Mouse (Mus musculus): Measurements from ENCODE around the gene Srp14.
A peak's percentile ranks its signal among the peaks of the same experiment; 100 is the strongest.

Gene Srp14

GRCm38 (mm10) chr2:118479550-118479909 lies at the start of gene Srp14:
Gene Srp14 (minus strand): TSS chr2:118479711.
- DNase-seq (ENCODE audit: low read depth, low spot score) = peak; percentile 94

- DNase-seq (ENCODE audit: low read depth, low spot score) = no peak
Observed at GRCm38 (mm10) chr2:118526545-118526944, 47.0 kb upstream of the Srp14 start.

- no peak for DNase-seq (ENCODE audit: low read depth, low spot score)
Observed at GRCm38 (mm10) chr2:118524811-118525210, 45.3 kb upstream of the Srp14 start.

GRCm38 (mm10) chr2:118523163-118523730 lies 43.7 kb upstream of the Srp14 start:
- no peak for DNase-seq (ENCODE audit: low read depth, low spot score)

GRCm38 (mm10) chr2:118522265-118522664 lies 42.8 kb upstream of the Srp14 start:
- no peak for DNase-seq (ENCODE audit: low read depth, low spot score)

- DNase-seq (ENCODE audit: low read depth, low spot score) = no peak
Observed at GRCm38 (mm10) chr2:118520042-118520933, 40.8 kb upstream of the Srp14 start.

GRCm38 (mm10) chr2:118512418-118513377 lies 33.2 kb upstream of the Srp14 start:
- DNase-seq (ENCODE audit: low read depth, low spot score) = no peak

- no peak for DNase-seq (ENCODE audit: low read depth, low spot score)
Observed at GRCm38 (mm10) chr2:118511779-118512417, 32.4 kb upstream of the Srp14 start.

- DNase-seq (ENCODE audit: low read depth, low spot score) = no peak
Observed at GRCm38 (mm10) chr2:118510447-118511310, 31.2 kb upstream of the Srp14 start.

- no peak for DNase-seq (ENCODE audit: low read depth, low spot score)
Observed at GRCm38 (mm10) chr2:118509688-118510446, 30.4 kb upstream of the Srp14 start.

GRCm38 (mm10) chr2:118507126-118507525 lies 27.6 kb upstream of the Srp14 start:
- no peak for DNase-seq (ENCODE audit: low read depth, low spot score)

- DNase-seq (ENCODE audit: low read depth, low spot score) = no peak
Observed at GRCm38 (mm10) chr2:118500191-118500590, 20.7 kb upstream of the Srp14 start.

- no peak for DNase-seq (ENCODE audit: low read depth, low spot score)
Observed at GRCm38 (mm10) chr2:118499135-118499961, 19.8 kb upstream of the Srp14 start.

GRCm38 (mm10) chr2:118498476-118498875 lies 19.0 kb upstream of the Srp14 start:
- no peak for DNase-seq (ENCODE audit: low read depth, low spot score)

GRCm38 (mm10) chr2:118497890-118498289 lies 18.4 kb upstream of the Srp14 start:
- DNase-seq (ENCODE audit: low read depth, low spot score) = no peak

- no peak for DNase-seq (ENCODE audit: low read depth, low spot score)
Observed at GRCm38 (mm10) chr2:118495024-118495423, 15.5 kb upstream of the Srp14 start.

GRCm38 (mm10) chr2:118491741-118492395 lies 12.4 kb upstream of the Srp14 start:
- no peak for DNase-seq (ENCODE audit: low read depth, low spot score)

- no peak for DNase-seq (ENCODE audit: low read depth, low spot score)
Observed at GRCm38 (mm10) chr2:118491281-118491731, 11.8 kb upstream of the Srp14 start.
